ENCODE assay signal across 8 mouse cellular contexts in the genomic region with DNA sequence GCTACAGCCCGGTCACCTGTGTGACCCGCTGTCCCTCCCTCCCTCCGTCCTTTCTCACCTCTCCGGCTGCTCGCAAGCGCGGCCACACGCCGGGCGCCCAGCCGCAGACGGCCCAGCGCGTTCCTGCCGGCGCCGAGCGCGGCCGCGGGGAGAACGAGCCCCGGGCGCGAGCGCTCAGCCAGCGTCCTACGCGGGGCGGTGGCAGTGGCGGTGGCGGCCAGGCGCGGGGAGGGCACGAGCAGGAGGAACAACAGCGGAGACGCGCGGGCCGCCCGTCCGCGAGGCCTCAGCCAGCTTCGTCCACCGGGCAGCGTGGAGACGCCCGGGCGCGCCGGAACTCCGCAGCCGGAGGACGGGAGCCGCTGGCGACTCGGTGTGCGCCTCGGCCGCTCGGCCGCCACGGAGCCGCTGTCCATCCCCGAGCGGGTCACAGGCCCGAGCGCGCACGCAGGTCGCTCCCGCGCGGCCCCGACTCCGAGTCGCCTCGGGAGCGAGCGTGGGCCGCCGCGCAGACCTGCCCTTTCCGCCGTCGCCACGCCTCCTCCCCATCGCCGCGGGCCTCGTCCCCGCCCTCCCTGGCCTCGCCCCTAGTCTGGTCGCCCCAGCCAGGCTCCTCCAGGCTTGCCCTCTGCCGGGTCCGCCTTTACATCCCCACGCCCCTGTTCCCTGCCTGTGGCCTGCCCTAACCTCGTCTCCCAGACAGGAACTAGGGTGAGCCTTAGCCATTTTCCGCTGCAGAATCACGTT. TPM values are rescaled to one million over a fixed set of nuclear protein-coding genes. Genes with fewer than 3 reads are reported as not detected.
DNase-seq lines count a peak whose midpoint lies in the region; ATAC-seq lines count a peak whose summit lies in the region.

Gene Mcur1, minus strand, starts transcription at position 481 of the 747 bp plus-strand sequence.

- peak; percentile 97 for ATAC-seq in megakaryocyte progenitor cell, adult 5-6 weeks (replicated peaks; ENCODE audit: poor library complexity)

- DNase-seq in adrenal gland, adult 18-20 months (ENCODE audit: low spot score in 2 of 2): peak; percentile 95 to 96
- DNase-seq in embryo, embryonic 10.5 days (ENCODE audit: low spot score): peak; percentile 94
- DNase-seq in gastrocnemius, postnatal 14 days: peak; percentile 99
- peak; percentile 94 for DNase-seq in induced T-regulatory cell, adult 2 months (ENCODE audit: low read depth)
- DNase-seq in left cerebral cortex, postnatal 10 days (ENCODE audit: extremely low spot score in 1 of 2, low spot score in 2 of 2): peak; percentile 62 to 97
- peak; percentile 90 to 91 for DNase-seq in right cerebral cortex, postnatal 10 days (ENCODE audit: low spot score in 2 of 2)
- peak; percentile 90 for DNase-seq in urinary bladder, postnatal 25 days (ENCODE audit: low spot score)

- intact Hi-C loops in gastrocnemius, postnatal 14 days (cut with DNase I; ENCODE audit: low total_unique reads): no loop called here
- intact Hi-C loops in left cerebral cortex, postnatal 10 days (cut with DNase I): loop anchor here (10.0 kb wide), 3 partner anchors 155 to 385 kb away; partner anchors contain the start of gene Tbc1d7

RNA-seq across cellular contexts. Expression of gene Mcur1, which starts in this region (rescaled TPM):
- 10 to 100 TPM; 38.5 to 61.5 TPM for total RNA-seq in adrenal gland, adult 18-20 months (2021)
- 10 to 100 TPM; 21.1 to 21.8 TPM for total RNA-seq in gastrocnemius, postnatal 14 days (2021)
- 10 to 100 TPM; 12.1 to 12.2 TPM for total RNA-seq in left cerebral cortex, postnatal 10 days (2021)
- 16.0 and 18.8 TPM in 2 replicates for total RNA-seq in megakaryocyte progenitor cell, adult 5-6 weeks (2015)
- 13.7 and 13.8 TPM in 2 replicates for total RNA-seq in megakaryocyte progenitor cell, adult 5-6 weeks (2017)

Comparison
In these comparisons a context has a peak if more than half of its experiments do, and no peak if none do; other contexts are left out.
1. Peak in every context shown above with its lines: DNase-seq and ATAC-seq.